1 mouse cellular context compared by ENCODE assay signal in the genomic region with DNA sequence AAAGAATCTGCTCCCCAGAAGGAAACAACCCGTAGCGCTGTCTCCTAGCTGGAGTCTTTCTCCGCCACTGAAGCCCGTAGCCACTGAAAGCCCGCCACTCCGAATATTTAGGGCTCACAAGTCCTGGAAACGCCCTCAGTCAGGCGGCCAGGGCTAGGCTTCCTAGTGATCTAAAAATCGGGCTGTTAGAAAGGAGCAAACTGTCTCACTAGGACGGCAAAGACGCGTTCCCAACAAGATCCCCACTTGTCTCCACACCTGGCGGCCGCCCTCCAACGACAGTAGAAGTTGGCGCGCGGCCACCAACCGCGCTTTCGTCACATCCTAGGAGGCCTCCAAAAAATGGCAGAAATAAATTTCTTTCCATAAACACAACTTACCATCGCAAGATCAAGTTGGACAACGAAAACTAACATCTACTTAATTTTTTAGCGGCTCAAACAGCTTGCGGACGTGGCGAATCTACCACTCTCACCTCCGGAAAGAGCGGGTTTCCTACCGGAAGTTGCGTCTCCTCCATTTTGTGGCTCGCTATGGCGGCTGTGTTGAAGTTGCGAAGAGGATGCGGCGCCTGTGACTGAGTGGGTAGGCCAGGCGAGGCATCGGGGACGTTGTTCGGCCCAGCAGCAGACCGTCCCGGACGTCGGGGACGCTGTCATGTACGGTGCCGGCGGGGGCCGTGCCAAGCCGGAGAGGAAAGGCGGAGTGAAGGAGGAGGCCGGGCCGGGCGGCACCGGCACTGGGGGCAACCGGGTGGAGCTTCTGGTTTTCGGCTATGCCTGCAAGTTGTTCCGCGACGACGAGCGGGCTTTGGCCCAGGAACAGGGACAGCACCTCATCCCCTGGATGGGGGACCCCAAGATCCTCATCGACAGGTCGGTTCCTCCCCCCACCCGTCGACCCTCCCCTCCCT.
TF ChIP-seq lines count a peak whose summit lies in the region.

A gene (plus strand): TSS at position 500 of the 913 bp plus-strand sequence.

TF ChIP-seq in CH12.LX, 34 proteins besides CTCF, POLR2A, EP300 and RAD21 (continued from another document):
- peak; percentile 58; the same call in 1 of the 2 replicates for TF ChIP-seq ELF1 (IDR thresholded peaks at IDR 0.05; ENCODE audit: low read depth, low read length)
- TF ChIP-seq ZNF384 (IDR thresholded peaks at IDR 0.05; ENCODE audit: low read depth, low read length), result no peak
- no peak for TF ChIP-seq USF2 (conservative IDR thresholded peaks at IDR 0.05; ENCODE audit: low read depth, low read length)
- peak; percentile 74 for TF ChIP-seq NRF1 (IDR thresholded peaks at IDR 0.05; ENCODE audit: low read depth, low read length)
- TF ChIP-seq TBP (conservative IDR thresholded peaks at IDR 0.05; ENCODE audit: low read depth, low read length), result peak; percentile 91
- TF ChIP-seq TCF12 (IDR thresholded peaks at IDR 0.05; ENCODE audit: low read depth, low read length), result peak; percentile 68
